Mouse (Mus musculus): Measurements from ENCODE around the gene Ccr7. TPM values are rescaled to one million over a fixed set of nuclear protein-coding genes. Genes with fewer than 3 reads are reported as not detected.

Gene Ccr7
- total RNA-seq, 2 experiments from 2014 or later = not detected

DNA sequence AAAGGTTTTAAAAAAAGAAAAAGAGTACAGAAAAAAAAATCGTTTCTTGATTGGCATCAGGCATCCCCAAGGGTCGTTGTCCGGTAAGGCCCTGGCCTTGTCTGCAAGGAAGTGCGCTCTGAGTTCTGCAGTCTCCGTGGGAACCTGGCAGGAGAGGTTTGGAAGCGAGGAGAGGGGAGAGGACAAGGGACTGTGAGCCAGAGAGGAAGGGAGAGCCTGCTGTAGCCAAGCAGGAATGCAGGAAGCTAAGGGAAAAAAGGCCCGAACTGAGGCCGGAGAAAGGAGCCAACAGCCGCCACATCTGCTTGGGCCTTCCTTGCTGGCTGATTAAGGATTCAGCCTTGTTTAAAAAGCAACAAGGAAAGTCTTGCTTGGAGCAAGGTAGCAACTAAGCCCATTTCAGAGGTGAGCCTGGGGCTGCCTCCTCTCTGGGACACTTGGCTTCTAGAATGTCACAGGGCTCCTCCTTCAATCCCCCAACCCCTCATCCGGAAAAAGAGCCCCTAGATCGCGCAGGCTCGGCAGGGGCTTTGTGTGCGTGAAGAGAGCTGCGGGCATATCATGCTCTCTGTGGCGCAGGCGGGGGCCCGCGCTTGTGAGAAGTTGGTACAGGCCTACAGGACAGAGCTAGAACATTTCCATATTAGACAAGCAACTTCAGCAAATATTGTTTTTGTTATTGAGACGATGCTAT is 34.2 kb downstream of the Ccr7 start:
- no peak for ATAC-seq (replicated peaks; ENCODE audit: poor library complexity, severe bottlenecking)

DNA sequence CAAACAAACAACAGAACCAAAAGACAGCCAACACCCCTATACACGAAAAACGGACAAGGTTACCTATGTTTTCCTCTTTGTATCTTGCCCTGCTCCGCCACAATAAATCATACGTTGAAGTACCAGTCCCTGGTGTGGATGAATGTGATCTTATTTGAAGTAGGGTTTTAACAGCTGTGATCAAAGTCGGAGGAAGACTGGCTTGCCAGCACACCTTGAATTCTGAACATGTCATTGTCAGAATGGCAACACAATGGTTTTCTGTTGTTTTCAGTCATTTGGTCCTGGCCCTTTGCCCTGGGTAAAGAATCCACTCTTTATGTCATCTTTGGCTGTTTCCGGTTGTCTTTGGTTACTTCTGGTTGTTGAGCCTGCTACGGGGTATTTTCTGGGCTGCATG is 35.9 kb downstream of the Ccr7 start:
- ATAC-seq (replicated peaks; ENCODE audit: poor library complexity, severe bottlenecking) = no peak

DNA sequence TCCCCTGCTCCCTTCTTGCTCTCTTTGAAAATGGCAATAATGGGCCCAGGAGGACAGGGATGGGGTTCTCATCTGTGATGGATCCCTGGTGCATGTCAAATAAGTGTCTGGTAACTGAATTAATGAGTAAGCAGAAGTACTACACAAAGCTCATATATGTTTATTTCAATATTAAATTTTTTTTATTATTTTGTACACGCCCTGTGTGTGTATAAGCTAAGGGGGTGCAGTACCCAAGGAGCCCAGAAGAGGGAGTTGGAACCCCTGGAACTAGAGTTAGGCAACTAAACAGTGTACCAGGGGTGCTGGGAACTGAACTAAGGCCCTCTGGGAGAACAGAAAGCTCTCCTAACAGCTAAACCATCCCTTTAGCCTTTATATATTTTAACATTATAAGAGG is 36.5 kb downstream of the Ccr7 start:
- no peak for ATAC-seq (replicated peaks; ENCODE audit: poor library complexity, severe bottlenecking)

DNA sequence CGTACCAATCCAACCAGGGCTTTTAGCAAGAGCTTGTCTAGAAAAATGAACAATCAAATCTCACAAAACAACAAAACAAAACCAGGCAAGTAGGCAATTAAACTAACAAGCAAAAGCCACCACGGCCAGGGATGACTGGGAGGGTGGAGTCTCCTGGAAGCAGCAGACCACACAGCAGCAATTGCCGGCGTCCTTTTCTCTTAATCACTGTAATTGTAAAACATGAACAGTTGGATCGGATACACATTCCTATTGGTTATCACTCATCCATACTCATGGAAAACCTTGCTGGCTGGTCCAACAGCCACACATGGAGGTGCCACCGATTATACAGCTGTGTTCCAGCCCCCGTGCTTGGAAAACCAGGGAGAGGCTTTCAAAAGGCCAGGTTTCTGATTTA is 37.0 kb downstream of the Ccr7 start:
- no peak for ATAC-seq (replicated peaks; ENCODE audit: poor library complexity, severe bottlenecking)

DNA sequence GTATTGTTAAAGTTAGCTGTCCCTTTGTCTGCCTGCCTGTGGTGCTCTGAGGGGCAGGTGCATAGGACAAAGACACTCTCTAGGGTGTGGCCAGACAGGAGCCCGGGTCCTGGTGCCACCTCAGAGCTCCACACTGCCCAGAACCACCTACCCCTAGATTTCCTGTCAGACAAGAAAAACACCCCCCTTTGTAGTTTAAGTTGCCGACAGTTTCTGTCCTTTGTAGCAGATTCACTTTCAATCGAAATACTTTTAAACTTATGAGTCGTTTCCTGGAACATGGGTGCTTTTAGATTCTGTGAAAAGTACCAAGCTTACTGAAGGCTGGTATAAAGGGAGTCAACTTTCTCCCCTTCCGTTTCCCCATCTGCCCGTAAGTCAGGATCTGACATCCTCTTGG is 38.9 kb downstream of the Ccr7 start:
- no peak for ATAC-seq (replicated peaks; ENCODE audit: poor library complexity, severe bottlenecking)

DNA sequence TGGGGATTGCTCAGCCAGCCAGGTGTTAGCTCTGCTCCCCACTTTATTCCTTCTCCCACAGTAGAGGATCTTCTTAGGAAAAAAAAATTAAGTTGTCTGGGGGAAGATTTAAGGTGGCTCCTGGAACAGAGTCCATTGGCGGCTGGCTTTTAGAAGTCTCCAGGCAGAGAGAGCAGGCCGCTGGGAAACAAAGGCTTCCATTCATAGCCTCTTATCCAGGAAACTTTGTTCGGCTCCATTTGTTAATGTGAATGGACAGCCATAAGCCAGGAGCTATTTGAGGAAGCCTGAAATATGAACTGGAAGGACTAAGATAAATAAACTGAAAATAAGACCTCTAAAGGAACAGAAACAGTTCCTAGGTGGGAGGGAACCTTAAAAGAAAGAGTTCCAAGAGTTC is 41.8 kb downstream of the Ccr7 start:
- ATAC-seq (replicated peaks; ENCODE audit: poor library complexity, severe bottlenecking) = no peak

DNA sequence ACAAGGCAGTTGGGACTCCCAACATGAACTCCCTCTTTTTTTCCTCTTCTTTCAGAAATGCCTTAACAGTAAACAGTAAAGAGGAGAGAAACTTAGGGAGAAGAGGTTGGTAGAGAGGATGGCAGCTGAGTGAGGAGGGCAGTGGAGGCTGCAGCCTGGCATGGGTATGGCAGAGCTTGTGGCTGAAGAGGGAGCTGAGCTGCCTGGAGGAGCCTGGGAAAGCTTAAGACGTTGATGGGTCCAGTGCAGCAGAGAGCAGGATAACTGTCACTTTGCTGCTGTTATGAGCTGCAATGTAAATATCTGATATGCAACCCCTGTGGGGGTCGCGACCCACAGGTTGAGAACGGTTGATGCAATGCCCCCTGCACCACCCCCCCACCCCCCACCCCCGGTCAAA is 42.2 kb downstream of the Ccr7 start:
- no peak for ATAC-seq (replicated peaks; ENCODE audit: poor library complexity, severe bottlenecking)

DNA sequence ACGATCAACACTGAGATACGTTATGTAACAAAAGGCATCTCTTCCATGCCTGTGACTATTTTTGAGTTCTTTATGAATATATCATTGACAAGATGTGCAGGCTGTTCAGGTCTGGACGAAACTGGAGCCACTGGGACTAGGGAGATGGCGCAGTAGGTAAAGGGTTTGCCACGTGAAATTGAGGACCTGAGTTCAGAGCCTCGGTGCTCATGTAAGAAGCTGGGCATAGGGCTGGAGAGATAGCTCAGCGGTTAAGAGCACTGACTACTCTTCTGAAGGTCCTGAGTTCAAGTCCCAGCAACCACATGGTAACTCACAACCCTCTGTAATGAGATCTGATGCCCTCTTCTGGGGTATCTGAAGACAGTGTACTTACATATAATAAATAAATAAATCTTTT is 43.2 kb downstream of the Ccr7 start:
- ATAC-seq (replicated peaks; ENCODE audit: poor library complexity, severe bottlenecking) = no peak

DNA sequence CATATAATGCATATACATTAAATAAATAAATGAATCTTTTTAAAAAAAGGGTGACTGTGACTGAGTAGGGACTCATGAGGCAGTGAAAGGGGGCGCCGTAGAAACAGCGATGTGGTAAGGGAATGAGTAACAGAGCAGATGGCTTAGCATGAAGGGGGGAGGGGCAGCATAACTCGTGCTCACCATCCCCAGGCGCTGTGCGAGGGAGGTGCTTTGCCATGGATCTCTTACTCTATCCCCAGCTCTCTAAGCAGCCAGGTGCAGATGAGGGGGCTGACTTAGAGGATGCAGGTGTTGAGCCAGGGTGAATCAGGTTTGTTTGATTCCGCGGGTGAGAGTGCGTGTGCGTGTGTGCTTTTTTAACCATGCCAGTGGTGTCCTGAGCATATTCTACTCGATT is 43.7 kb downstream of the Ccr7 start:
- no peak for ATAC-seq (replicated peaks; ENCODE audit: poor library complexity, severe bottlenecking)

DNA sequence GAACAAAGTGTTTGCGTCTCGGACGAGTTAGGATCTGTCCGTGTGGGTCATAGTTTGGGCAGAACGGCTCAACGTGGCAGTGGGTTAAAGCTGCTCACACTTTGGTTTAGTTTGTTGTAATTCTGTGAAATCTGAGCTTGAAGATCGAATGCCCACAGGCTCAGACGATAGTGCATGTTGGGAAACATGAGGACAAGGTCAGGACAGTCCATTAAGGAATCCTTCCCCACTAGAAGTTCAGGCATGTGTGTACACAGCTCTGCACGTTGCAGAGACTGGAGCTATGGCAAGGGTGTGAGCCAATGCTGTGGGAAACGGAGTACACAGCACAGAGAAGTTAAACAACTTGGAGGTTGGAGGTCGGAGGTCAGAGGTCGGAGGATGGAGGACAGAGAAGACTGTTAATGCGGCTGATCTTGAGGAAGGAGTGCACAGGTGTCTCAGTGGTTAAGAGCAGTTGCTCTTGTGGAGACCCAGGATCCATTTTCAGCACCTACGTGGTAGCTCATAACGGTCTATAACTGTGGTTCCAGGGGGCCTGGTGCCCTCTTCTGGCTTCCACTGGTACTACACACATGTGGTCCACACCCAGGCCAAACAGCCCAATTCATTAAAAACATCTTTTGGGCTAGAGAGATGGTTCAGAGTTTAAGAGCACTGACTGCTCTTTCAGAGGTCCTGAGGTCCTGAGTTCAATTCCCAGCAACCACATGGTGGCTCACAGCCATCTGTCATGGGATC is 44.3 kb downstream of the Ccr7 start:
- ATAC-seq (replicated peaks; ENCODE audit: poor library complexity, severe bottlenecking) = no peak; the same call in 1 of the 2 replicates

DNA sequence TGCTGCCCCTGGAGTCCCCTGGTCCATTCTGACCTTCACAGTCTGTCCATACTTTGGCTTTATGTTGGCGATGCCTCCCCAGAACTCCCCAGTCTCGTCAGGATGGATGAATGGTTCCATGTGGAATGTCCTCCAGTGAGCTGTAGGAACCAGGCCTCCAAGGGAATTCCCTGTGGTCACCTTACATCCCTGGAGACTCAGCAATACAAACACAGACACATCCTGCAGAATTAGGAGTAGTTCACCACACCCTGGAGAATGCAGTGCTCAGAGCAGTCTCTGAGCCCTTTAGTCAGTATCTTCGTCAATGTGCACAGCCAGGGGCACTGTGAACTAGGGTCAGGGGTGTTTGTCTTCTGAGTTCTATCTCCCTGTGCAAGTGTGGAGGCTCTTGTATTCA is 46.6 kb downstream of the Ccr7 start:
- ATAC-seq (replicated peaks; ENCODE audit: poor library complexity, severe bottlenecking) = no peak

DNA sequence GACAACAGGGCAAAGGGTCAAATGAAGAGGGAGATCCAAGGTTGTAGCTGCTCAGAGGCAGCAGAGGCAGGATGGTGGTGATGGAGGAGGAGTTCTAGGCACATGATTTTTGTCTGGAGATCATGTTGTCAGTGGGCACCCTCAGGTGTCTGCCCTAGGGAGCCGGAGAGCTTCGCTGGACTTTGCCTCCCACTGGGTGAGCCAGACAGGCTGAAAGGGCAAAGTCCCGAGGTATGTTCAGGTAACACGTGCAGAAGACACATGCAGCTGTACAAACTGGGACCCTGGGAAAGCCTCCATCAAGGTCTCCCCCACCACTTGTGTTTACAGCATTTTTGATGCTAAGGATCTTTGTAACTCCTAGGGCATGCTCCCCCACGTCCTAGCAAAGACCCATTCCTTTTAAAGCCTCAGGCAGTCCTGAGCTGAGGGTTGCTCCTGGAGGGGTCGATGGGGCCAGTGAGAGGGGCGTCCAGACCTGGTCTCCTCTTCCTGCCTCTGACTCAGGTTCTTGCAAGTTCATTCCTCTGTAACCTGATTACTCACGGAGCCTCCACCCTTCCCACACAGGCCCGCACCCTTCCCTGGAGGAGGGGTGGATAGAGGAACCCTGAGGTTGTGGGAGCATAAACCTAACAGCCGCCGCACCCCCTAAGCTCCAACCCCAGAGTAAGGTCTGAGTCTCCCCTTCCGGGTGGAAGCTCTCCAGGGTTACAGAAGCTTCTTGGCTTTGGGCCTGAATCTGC is 48.7 kb downstream of the Ccr7 start:
- ATAC-seq (replicated peaks; ENCODE audit: poor library complexity, severe bottlenecking) = peak; percentile 14; the same call in 1 of the 2 replicates

DNA sequence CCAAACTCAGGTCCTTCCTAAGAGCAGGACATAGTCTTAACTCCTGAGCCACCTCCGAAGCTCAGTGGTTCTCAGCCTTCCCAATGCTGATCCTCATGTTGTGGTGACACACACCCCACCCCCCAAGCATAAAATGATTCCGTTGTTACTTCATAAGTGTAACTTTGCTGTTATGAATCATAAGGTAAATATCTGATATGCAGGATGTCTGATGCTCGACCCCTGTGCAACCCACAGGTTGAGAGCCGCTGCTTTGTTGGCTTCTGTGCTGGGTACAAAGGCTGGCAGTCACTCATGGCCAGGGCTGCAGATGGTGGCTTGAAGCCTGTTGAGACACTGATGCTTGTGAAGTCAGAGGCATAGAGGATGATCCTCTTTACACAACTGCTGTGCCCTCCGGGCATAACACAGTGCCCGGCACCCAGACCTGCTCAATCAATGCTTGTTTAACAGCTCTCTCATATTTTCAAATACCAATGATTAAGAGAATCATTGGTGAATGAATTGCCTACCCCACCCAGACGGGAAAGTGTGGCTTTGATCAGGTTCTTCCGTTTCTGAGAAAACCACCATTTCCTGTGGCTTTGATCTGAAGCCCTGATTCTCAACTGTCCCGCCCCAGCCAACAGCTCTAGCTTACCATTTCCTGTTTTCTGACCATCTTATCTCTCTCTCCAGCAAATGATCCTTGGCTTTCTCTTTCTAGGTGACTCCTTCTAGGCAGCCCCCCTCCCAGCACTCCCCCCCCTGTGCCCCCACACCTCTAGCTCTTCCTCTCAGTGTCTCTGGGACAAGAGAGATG is 50.1 kb downstream of the Ccr7 start:
- peak; percentile 60 for ATAC-seq (replicated peaks; ENCODE audit: poor library complexity, severe bottlenecking)

DNA sequence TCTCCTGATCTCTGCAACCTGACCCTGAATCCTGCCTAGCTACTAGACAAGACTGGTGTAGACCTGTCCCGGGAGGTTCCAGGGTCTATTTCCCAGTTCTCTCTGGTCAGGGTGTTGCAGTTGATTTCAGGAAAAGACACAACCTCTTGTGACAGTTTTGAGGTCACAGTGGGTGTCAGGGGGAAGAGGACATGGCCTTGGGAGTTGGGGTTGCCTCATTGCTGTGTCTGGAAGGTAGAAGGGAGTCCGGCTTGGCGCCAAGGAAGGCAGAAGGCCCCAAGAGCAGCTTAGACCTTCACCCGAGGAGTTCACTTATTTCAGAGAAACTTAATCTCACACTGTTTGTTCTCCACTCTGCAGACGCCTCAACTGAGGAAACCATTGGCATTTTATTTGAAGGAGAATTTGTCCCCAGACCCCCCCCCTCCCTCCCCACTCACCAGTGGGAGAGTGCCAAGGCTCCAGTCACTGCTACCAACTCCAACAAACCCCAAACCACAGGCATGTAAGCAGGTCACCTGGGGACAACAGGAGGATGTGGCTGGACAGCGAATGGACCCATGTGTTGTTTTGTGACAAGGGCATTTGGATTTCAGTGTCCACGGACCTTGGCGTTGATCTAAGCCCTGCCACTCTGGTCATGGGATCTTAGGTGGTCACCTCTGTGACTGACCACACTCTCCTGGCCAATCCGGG is 52.2 kb downstream of the Ccr7 start:
- ATAC-seq (replicated peaks; ENCODE audit: poor library complexity, severe bottlenecking) = peak; percentile 52

DNA sequence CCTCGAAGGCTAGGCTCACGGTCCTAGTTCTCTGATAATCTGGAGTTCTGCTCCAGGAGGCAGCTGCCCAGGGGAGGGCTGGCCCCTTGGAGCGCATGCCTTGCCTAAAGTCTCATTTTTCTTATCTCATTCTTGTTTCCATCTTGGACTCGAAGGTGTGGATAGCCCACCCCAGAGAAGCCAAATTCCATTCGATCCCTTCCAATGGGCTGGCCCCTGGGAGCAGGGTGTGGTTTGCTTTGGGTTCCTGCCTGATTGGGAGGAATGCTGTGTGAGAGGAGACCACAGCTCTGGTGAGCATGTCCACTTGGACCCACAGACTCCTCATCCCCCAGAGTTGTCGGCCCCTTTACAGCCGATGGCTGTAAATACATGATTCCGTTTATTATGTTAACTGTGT is 53.2 kb downstream of the Ccr7 start:
- no peak for ATAC-seq (replicated peaks; ENCODE audit: poor library complexity, severe bottlenecking)

DNA sequence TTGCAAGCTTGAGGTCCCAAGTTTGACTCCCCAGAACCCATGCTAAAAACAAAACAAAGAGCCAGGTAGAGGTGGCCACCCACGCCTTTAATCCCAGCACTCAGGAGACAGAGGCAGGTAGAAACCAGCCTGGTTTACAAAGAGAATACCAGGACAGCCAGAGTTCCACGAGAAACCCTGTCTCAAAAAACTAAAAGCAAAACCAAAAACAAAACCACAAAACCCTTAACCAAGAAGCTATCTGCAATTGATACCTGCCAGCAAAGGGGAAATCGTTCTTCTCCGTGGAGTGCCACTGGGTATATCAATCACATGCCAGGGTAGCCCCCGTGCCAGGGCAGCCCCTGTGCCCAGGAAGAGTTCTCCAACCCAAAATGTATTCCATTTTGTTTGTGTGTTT is 54.7 kb downstream of the Ccr7 start:
- ATAC-seq (replicated peaks; ENCODE audit: poor library complexity, severe bottlenecking) = no peak

DNA sequence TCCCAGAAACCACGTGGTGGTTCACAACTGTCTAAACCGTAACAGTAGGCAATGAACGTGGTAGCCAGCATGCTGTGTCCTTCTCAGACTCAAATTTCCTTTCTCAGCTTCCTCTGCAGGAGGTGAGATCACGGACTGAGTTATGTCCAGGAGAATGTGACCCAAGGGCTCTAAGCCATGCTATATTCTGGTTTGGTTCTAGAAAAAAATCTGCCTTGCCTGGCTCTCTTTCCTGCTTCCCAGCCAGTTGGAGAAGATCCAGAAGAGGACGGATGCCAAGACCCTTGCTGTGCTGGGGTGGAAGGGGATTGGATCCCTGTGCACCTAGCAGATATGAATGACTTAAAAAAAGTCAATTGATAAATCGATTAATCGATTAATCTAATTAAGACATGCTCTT is 55.4 kb downstream of the Ccr7 start:
- ATAC-seq (replicated peaks; ENCODE audit: poor library complexity, severe bottlenecking) = no peak

DNA sequence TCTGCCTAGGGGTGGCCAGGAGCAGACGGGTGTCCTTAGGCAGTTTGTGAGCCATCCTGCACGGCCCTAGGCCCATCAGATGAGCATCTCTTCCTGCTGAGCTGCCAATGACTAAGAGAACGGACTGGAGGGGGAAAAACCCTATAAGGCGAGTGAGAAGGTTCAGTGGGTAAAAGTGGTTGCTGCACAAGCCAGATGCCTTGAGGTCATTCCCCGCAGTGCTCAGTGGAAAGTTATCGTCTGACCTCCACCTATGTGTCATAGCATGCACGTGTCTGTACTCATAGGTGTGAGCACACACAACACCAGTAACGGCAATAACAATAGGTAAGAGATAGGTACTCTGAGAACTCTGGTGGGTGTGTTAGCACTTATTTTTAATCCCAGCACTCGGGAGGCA is 56.0 kb downstream of the Ccr7 start:
- ATAC-seq (replicated peaks; ENCODE audit: poor library complexity, severe bottlenecking) = no peak

DNA sequence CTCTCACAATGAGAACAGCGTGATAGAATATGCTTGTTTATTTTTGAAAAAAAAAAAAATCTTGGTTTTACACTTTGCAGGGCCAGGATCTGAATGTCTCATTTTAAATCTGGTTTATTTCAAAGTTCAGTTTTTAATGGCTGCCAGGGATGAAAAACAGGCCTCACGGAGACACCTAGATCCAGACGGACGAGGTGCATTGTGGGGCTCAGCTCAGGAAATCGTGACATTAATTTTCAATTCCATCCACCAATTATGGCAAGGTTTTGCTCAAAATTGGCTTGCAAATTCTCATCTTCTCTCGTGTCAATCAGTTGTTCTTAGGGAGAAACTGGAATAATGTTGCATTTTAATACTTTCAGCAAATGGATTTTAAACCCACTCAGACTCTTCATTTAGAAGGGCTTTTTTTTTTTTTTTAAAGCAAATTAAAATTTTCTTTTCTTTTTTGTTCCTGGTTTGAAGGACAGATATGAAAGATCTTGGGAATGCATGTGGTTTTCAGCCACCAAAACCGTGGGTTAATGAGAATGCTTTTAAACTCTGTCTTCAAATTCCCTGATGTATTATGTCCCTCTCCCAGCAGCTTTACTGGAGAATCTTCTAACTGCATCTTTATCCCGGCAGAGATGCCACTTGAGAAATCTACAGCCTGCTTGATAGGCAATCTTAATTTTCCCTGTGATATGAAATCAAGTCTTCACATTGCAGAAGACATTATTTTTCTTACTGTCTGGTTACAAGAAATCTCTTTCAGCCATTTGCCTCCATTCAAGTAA is 57.7 kb downstream of the Ccr7 start:
- no peak for ATAC-seq (replicated peaks; ENCODE audit: poor library complexity, severe bottlenecking)

All from granulocyte monocyte progenitor cell, adult 5-6 weeks (primary cell).